Mouse (Mus musculus) limb, embryonic 13.5 days (tissue): Measurements from ENCODE around the gene Igdcc3. TPM values are rescaled to one million over a fixed set of nuclear protein-coding genes. Genes with fewer than 3 reads are reported as not detected.
A peak's percentile ranks its signal among the peaks of the same experiment; 100 is the strongest.

Experiments
- ATAC-seq: fragments of 200-750 bp; cut with Nextera tagmentation; 2 replicates; pipeline ENCODE4 v1.8.0; 2017; ENCODE audit warnings: low read depth, moderate number of reproducible peaks, moderate TSS enrichment; ENCODE audit not compliant: low FRiP score
- H3K27ac ChIP-seq: fragments of 300-500 bp; sonication (generic); 2 replicates; pipeline ENCODE4 v1.5.1; 2015; ENCODE audit warnings: inconsistent platforms, mild to moderate bottlenecking, moderate library complexity
- H3K27me3 ChIP-seq: fragments of 300-500 bp; sonication (generic); 2 replicates; pipeline ENCODE4 v1.6.1; 2015; ENCODE audit warnings: mild to moderate bottlenecking, inconsistent platforms
- H3K36me3 ChIP-seq: fragments of 300-500 bp; sonication (generic); 2 replicates; pipeline ENCODE4 v1.6.1; 2015; ENCODE audit warnings: inconsistent platforms, mild to moderate bottlenecking, moderate library complexity
- H3K4me1 ChIP-seq: fragments of 300-500 bp; sonication (generic); 2 replicates; pipeline ENCODE4 v1.6.1; 2015; ENCODE audit warnings: inconsistent platforms
- H3K4me2 ChIP-seq: fragments of 300-500 bp; sonication (generic); replicated peaks from 2 replicates; pipeline ENCODE4 v1.6.1; 2015; ENCODE audit warnings: inconsistent platforms, mild to moderate bottlenecking, moderate library complexity
- H3K4me3 ChIP-seq: fragments of 300-500 bp; sonication (generic); 2 replicates; pipeline ENCODE4 v1.5.1; 2015; ENCODE audit warnings: moderate library complexity, mild to moderate bottlenecking, inconsistent platforms
- H3K9ac ChIP-seq: fragments of 300-500 bp; sonication (generic); 2 replicates; pipeline ENCODE4 v1.6.1; 2015; ENCODE audit warnings: mild to moderate bottlenecking, inconsistent platforms
- H3K9me3 ChIP-seq: fragments of 300-500 bp; sonication (generic); 2 replicates; pipeline ENCODE4 v1.6.1; 2016; ENCODE audit warnings: inconsistent platforms
- WGBS: fragments of 180-500 bp; shearing (Covaris S2); methylation state at CpG from one replicate; pipeline ENCODE4 v1.1.7; 2015; 5-methylcytosine and 5-hydroxymethylcytosine counted together
- polyA plus RNA-seq: library from polyadenylated mRNA; unstranded; fragments of >200 nt; fragmentation: Nextera tagmentation; extraction: Ambion mirVana; gene quantifications from 2 replicates; pipeline ENCODE4 v1.2.1, GENCODE M21; 2015

Igdcc3 gene
- polyA plus RNA-seq = 1.2 and 2.1 TPM in 2 replicates

- peak within 1 kb of the TSS; percentile 67 for H3K27ac ChIP-seq
These were observed at the start of gene Igdcc3 for GRCm38 (mm10) chr9:65140936-65141305. Gene Igdcc3 (plus strand): TSS chr9:65141189.

GRCm38 (mm10) chr9:65094237-65094636 is 46.8 kb upstream of the Igdcc3 start:
- peak overlapping the region; percentile 44; the same call in 1 of the 2 replicates for H3K27ac ChIP-seq
- no peaks in the 10 kb centered on the region for H3K9me3 ChIP-seq
- no peaks in the 10 kb centered on the region for H3K36me3 ChIP-seq
- no peaks in the 10 kb centered on the region for H3K27me3 ChIP-seq
- no peak overlapping the region for H3K4me3 ChIP-seq
- H3K4me1 ChIP-seq = peaks cover 26% of the 10 kb centered on the region
- H3K4me2 ChIP-seq = no peak overlapping the region
- ATAC-seq = peak; percentile 80
- H3K9ac ChIP-seq = no peak overlapping the region
- WGBS = 28% methylated on average over 6 of the region's 6 CpGs

More at GRCm38 (mm10) chr9:65140936-65141305, at the start of gene Igdcc3:
- peaks cover 65% of the 10 kb centered on the region for H3K27me3 ChIP-seq
- H3K9me3 ChIP-seq = no peaks in the 10 kb centered on the region
- H3K9ac ChIP-seq = peak within 1 kb of the TSS; percentile 80
- H3K4me1 ChIP-seq = peaks cover 17% of the 10 kb centered on the region
- H3K4me2 ChIP-seq = peak within 1 kb of the TSS; percentile 98
- no peaks in the 10 kb centered on the region for H3K36me3 ChIP-seq
- peak; percentile 70 for ATAC-seq
- WGBS = 1% methylated on average over 29 of the region's 48 CpGs
- peak within 1 kb of the TSS; percentile 75 for H3K4me3 ChIP-seq

- H3K9ac ChIP-seq = peak within 1 kb of the TSS; percentile 88
- H3K36me3 ChIP-seq = no peaks in the 10 kb centered on the region
- peaks cover 3% of the 10 kb centered on the region; the same call in 1 of the 2 replicates for H3K9me3 ChIP-seq
- H3K27me3 ChIP-seq = 0 out of 2 replicates have a peak, but pooled peaks cover 3% of the 10 kb centered on the region
- H3K4me3 ChIP-seq = peak within 1 kb of the TSS; percentile 87
- peaks cover 37% of the 10 kb centered on the region for H3K4me1 ChIP-seq
- peak within 1 kb of the TSS; percentile 98 for H3K4me2 ChIP-seq
- peak; percentile 22; the same call in 1 of the 2 replicates for ATAC-seq
- 2% methylated on average over 41 of the region's 76 CpGs for WGBS
- H3K27ac ChIP-seq = peak within 1 kb of the TSS; percentile 83
These were observed 39.9 kb upstream of the Igdcc3 start, which contains the start of gene Igdcc4 for GRCm38 (mm10) chr9:65100991-65101685. Gene Igdcc4 (plus strand): TSS chr9:65101486.

- WGBS = under 1% methylated on average over 39 of the region's 39 CpGs
- peaks cover 3% of the 10 kb centered on the region; the same call in 1 of the 2 replicates for H3K9me3 ChIP-seq
- peak overlapping the region; percentile 83 for H3K27ac ChIP-seq
- 0 out of 2 replicates have a peak, but pooled peaks cover 3% of the 10 kb centered on the region for H3K27me3 ChIP-seq
- H3K4me1 ChIP-seq = peaks cover 42% of the 10 kb centered on the region
- peak overlapping the region; percentile 87 for H3K4me3 ChIP-seq
- no peaks in the 10 kb centered on the region for H3K36me3 ChIP-seq
- H3K4me2 ChIP-seq = peak overlapping the region; percentile 98
- peak; percentile 69 for ATAC-seq
- peak overlapping the region; percentile 88 for H3K9ac ChIP-seq
These were observed 39.2 kb upstream of the Igdcc3 start for GRCm38 (mm10) chr9:65101686-65102376.

- Histone ChIP-seq H3K4me2 (peak overlapping the region; percentile 98), H3K4me1 (peaks cover 44% of the 10 kb centered on the region), H3K36me3 (no peaks in the 10 kb centered on the region), H3K4me3 (peak overlapping the region; percentile 87), H3K27me3 (0 out of 2 replicates have a peak, but pooled peaks cover 3% of the 10 kb centered on the region), H3K9ac (peak overlapping the region; percentile 88), H3K27ac (peak overlapping the region; percentile 83), H3K9me3 (peaks cover 3% of the 10 kb centered on the region; the same call in 1 of the 2 replicates)
- under 1% methylated on average over 36 of the region's 36 CpGs for WGBS
- ATAC-seq = peak; percentile 76
These were observed 38.4 kb upstream of the Igdcc3 start for GRCm38 (mm10) chr9:65102377-65103172.

- peak overlapping the region; percentile 87 for H3K4me3 ChIP-seq
- H3K9me3 ChIP-seq = peaks cover 3% of the 10 kb centered on the region; the same call in 1 of the 2 replicates
- WGBS = 28% methylated on average over 8 of the region's 8 CpGs
- peaks cover 44% of the 10 kb centered on the region for H3K4me1 ChIP-seq
- ATAC-seq = no peak
- H3K4me2 ChIP-seq = peak overlapping the region; percentile 98
- H3K36me3 ChIP-seq = no peaks in the 10 kb centered on the region
- peak overlapping the region; percentile 88 for H3K9ac ChIP-seq
- 0 out of 2 replicates have a peak, but pooled peaks cover 3% of the 10 kb centered on the region for H3K27me3 ChIP-seq
- peak overlapping the region; percentile 73; the same call in 1 of the 2 replicates for H3K27ac ChIP-seq
These were observed 37.7 kb upstream of the Igdcc3 start for GRCm38 (mm10) chr9:65103173-65103752.

GRCm38 (mm10) chr9:65106821-65107220 is 34.2 kb upstream of the Igdcc3 start:
- Histone ChIP-seq H3K27ac (no peak overlapping the region), H3K4me2 (no peak overlapping the region), H3K4me3 (no peak overlapping the region), H3K9ac (no peak overlapping the region), H3K9me3 (no peaks in the 10 kb centered on the region), H3K27me3 (0 out of 2 replicates have a peak, but pooled peaks cover 3% of the 10 kb centered on the region), H3K36me3 (no peaks in the 10 kb centered on the region), H3K4me1 (peaks cover 53% of the 10 kb centered on the region)
- no peak for ATAC-seq
- 84% methylated on average over 4 of the region's 4 CpGs for WGBS

GRCm38 (mm10) chr9:65107893-65108292 is 33.1 kb upstream of the Igdcc3 start:
- H3K27me3 ChIP-seq = 0 out of 2 replicates have a peak, but pooled peaks cover 3% of the 10 kb centered on the region
- H3K4me3 ChIP-seq = no peak overlapping the region
- ATAC-seq = no peak
- H3K27ac ChIP-seq = no peak overlapping the region
- peaks cover 44% of the 10 kb centered on the region for H3K4me1 ChIP-seq
- no peaks in the 10 kb centered on the region for H3K36me3 ChIP-seq
- no peaks in the 10 kb centered on the region for H3K9me3 ChIP-seq
- no peak overlapping the region for H3K4me2 ChIP-seq
- H3K9ac ChIP-seq = no peak overlapping the region
- WGBS = 88% methylated on average over 1 of the region's 1 CpGs

GRCm38 (mm10) chr9:65109132-65110072 is 31.6 kb upstream of the Igdcc3 start:
- ATAC-seq = peak; percentile 81; the same call in 1 of the 2 replicates
- peaks cover 31% of the 10 kb centered on the region for H3K4me1 ChIP-seq
- peak overlapping the region; percentile 15 for H3K4me3 ChIP-seq
- H3K27ac ChIP-seq = peak overlapping the region; percentile 61
- H3K9ac ChIP-seq = peak overlapping the region; percentile 62
- 15% methylated on average over 24 of the region's 24 CpGs for WGBS
- peaks cover 11% of the 10 kb centered on the region for H3K36me3 ChIP-seq
- H3K9me3 ChIP-seq = no peaks in the 10 kb centered on the region
- H3K4me2 ChIP-seq = peak overlapping the region; percentile 56
- no peaks in the 10 kb centered on the region for H3K27me3 ChIP-seq

- WGBS = 87% methylated on average over 5 of the region's 5 CpGs
- Histone ChIP-seq H3K4me2 (no peak overlapping the region), H3K4me3 (no peak overlapping the region), H3K36me3 (peaks cover 18% of the 10 kb centered on the region), H3K9me3 (no peaks in the 10 kb centered on the region), H3K4me1 (peaks cover 18% of the 10 kb centered on the region), H3K9ac (no peak overlapping the region), H3K27ac (no peak overlapping the region), H3K27me3 (no peaks in the 10 kb centered on the region)
- no peak for ATAC-seq
These were observed 29.3 kb upstream of the Igdcc3 start for GRCm38 (mm10) chr9:65111698-65112097.
